Mouse (Mus musculus) lung, embryonic 15.5 days (tissue): ENCODE results near the gene Syt12. TPM values are rescaled to one million over a fixed set of nuclear protein-coding genes. Genes with fewer than 3 reads are reported as not detected.

ENCODE experiments used
- ATAC-seq: fragments of 200-750 bp; cut with Nextera tagmentation; 2 replicates; pipeline ENCODE4 v1.8.0; 2017; ENCODE audit warnings: moderate number of reproducible peaks, borderline replicate concordance; ENCODE audit not compliant: low FRiP score, low TSS enrichment; ENCODE audit errors: extremely low read depth
- H3K27ac ChIP-seq: fragments of 300-500 bp; sonication (generic); 2 replicates; pipeline ENCODE4 v1.5.1; 2015; ENCODE audit warnings: moderate library complexity, mild to moderate bottlenecking, inconsistent platforms
- H3K27me3 ChIP-seq: fragments of 300-500 bp; sonication (generic); 2 replicates; pipeline ENCODE4 v1.6.1; 2015; ENCODE audit warnings: inconsistent platforms
- H3K36me3 ChIP-seq: fragments of 300-500 bp; sonication (generic); 2 replicates; pipeline ENCODE4 v1.6.1; 2015; ENCODE audit warnings: inconsistent platforms
- H3K4me1 ChIP-seq: fragments of 300-500 bp; sonication (generic); 2 replicates; pipeline ENCODE4 v1.6.1; 2015; ENCODE audit warnings: inconsistent platforms
- H3K4me2 ChIP-seq: fragments of 300-500 bp; sonication (generic); 2 replicates; pipeline ENCODE4 v1.6.1; 2015; ENCODE audit warnings: inconsistent platforms, mild to moderate bottlenecking, moderate library complexity
- H3K4me3 ChIP-seq: fragments of 300-500 bp; sonication (generic); 2 replicates; pipeline ENCODE4 v1.5.1; 2015; ENCODE audit warnings: mild to moderate bottlenecking, inconsistent platforms
- H3K9ac ChIP-seq: fragments of 300-500 bp; sonication (generic); 2 replicates; pipeline ENCODE4 v1.6.1; 2015; ENCODE audit warnings: inconsistent platforms
- H3K9me3 ChIP-seq: fragments of 300-500 bp; sonication (generic); 2 replicates; pipeline ENCODE4 v1.6.1; 2016; ENCODE audit warnings: inconsistent platforms
- WGBS: fragments of 180-500 bp; shearing (Covaris S2); methylation state at CpG from one replicate; pipeline ENCODE4 v1.1.7; 2015; 5-methylcytosine and 5-hydroxymethylcytosine counted together
- polyA plus RNA-seq: library from polyadenylated mRNA; unstranded; fragments of >200 nt; fragmentation: Nextera tagmentation; extraction: Ambion mirVana; gene quantifications from 2 replicates; pipeline ENCODE4 v1.2.1, GENCODE M21; 2015

Syt12 gene
- polyA plus RNA-seq, 1 experiment from 2014 or later, result 1.2 TPM

GRCm38 (mm10) chr19:4420153-4420910, 56.9 kb downstream of the Syt12 start:
- Histone ChIP-seq H3K9me3 (no peaks in the 10 kb centered on the region), H3K27me3 (no peaks in the 10 kb centered on the region), H3K4me3 (no peak overlapping the region), H3K4me1 (no peaks in the 10 kb centered on the region), H3K9ac (no peak overlapping the region), H3K4me2 (no peak overlapping the region), H3K36me3 (peaks cover 11% of the 10 kb centered on the region), H3K27ac (no peak overlapping the region)
- 78% methylated on average over 8 of the region's 8 CpGs for WGBS
- no peak for ATAC-seq

- 83% methylated on average over 5 of the region's 5 CpGs for WGBS
- Histone ChIP-seq H3K27me3 (no peaks in the 10 kb centered on the region), H3K4me1 (no peaks in the 10 kb centered on the region), H3K9ac (no peak overlapping the region), H3K4me3 (no peak overlapping the region), H3K4me2 (no peak overlapping the region), H3K36me3 (peaks cover 6% of the 10 kb centered on the region; the same call in 1 of the 2 replicates), H3K9me3 (no peaks in the 10 kb centered on the region), H3K27ac (no peak overlapping the region)
- no peak for ATAC-seq
These were observed 57.5 kb downstream of the Syt12 start for GRCm38 (mm10) chr19:4419711-4420110.

GRCm38 (mm10) chr19:4417713-4418112, 59.5 kb downstream of the Syt12 start:
- Histone ChIP-seq H3K4me2 (no peak overlapping the region), H3K36me3 (peaks cover 3% of the 10 kb centered on the region; the same call in 1 of the 2 replicates), H3K27me3 (no peaks in the 10 kb centered on the region), H3K4me3 (no peak overlapping the region), H3K9me3 (no peaks in the 10 kb centered on the region), H3K27ac (no peak overlapping the region), H3K4me1 (no peaks in the 10 kb centered on the region), H3K9ac (no peak overlapping the region)
- ATAC-seq, result no peak

- H3K4me2 ChIP-seq, result no peak overlapping the region
These were observed 60.1 kb downstream of the Syt12 start for GRCm38 (mm10) chr19:4417183-4417582.

GRCm38 (mm10) chr19:4414631-4415030, 62.6 kb downstream of the Syt12 start:
- no peak overlapping the region for H3K27ac ChIP-seq
- H3K4me3 ChIP-seq, result no peak overlapping the region
- 77% methylated on average over 1 of the region's 1 CpGs for WGBS
- H3K9me3 ChIP-seq, result no peaks in the 10 kb centered on the region
- H3K36me3 ChIP-seq, result no peaks in the 10 kb centered on the region
- H3K4me2 ChIP-seq, result no peak overlapping the region
- H3K27me3 ChIP-seq, result no peaks in the 10 kb centered on the region
- no peak overlapping the region for H3K9ac ChIP-seq
- H3K4me1 ChIP-seq, result no peaks in the 10 kb centered on the region
- no peak for ATAC-seq

More at GRCm38 (mm10) chr19:4417183-4417582, 60.1 kb downstream of the Syt12 start:
- Histone ChIP-seq H3K9me3 (no peaks in the 10 kb centered on the region), H3K27ac (no peak overlapping the region), H3K36me3 (no peaks in the 10 kb centered on the region), H3K4me1 (no peaks in the 10 kb centered on the region), H3K9ac (no peak overlapping the region), H3K4me3 (no peak overlapping the region), H3K27me3 (no peaks in the 10 kb centered on the region)
- WGBS, result 0% methylated on average over 1 of the region's 1 CpGs
- ATAC-seq, result no peak; the same call in 1 of the 2 replicates

GRCm38 (mm10) chr19:4409062-4409461, 68.2 kb downstream of the Syt12 start:
- Histone ChIP-seq H3K9ac (no peak overlapping the region), H3K4me1 (no peaks in the 10 kb centered on the region), H3K27ac (no peak overlapping the region), H3K36me3 (no peaks in the 10 kb centered on the region), H3K4me2 (no peak overlapping the region), H3K4me3 (no peak overlapping the region), H3K27me3 (no peaks in the 10 kb centered on the region), H3K9me3 (no peaks in the 10 kb centered on the region)
- WGBS, result 60% methylated on average over 2 of the region's 2 CpGs
- ATAC-seq, result no peak

- 90% methylated on average over 2 of the region's 2 CpGs for WGBS
- Histone ChIP-seq H3K4me3 (no peak overlapping the region), H3K4me1 (no peaks in the 10 kb centered on the region), H3K4me2 (no peak overlapping the region), H3K9me3 (no peaks in the 10 kb centered on the region), H3K9ac (no peak overlapping the region), H3K36me3 (no peaks in the 10 kb centered on the region), H3K27me3 (no peaks in the 10 kb centered on the region), H3K27ac (no peak overlapping the region)
- ATAC-seq, result no peak
These were observed 72.4 kb downstream of the Syt12 start for GRCm38 (mm10) chr19:4404840-4405239.

- no peaks in the 10 kb centered on the region for H3K36me3 ChIP-seq
- H3K27ac ChIP-seq, result no peak overlapping the region
- H3K27me3 ChIP-seq, result no peaks in the 10 kb centered on the region
- H3K4me1 ChIP-seq, result peaks cover 17% of the 10 kb centered on the region
- no peak overlapping the region for H3K4me3 ChIP-seq
- H3K9me3 ChIP-seq, result no peaks in the 10 kb centered on the region
- no peak overlapping the region for H3K9ac ChIP-seq
- no peak for ATAC-seq
- H3K4me2 ChIP-seq, result no peak overlapping the region
- WGBS, result 74% methylated on average over 4 of the region's 4 CpGs
These were observed 78.3 kb downstream of the Syt12 start for GRCm38 (mm10) chr19:4398959-4399358.

- ATAC-seq, result no peak
- Histone ChIP-seq H3K27me3 (no peaks in the 10 kb centered on the region), H3K4me2 (peak overlapping the region; percentile 99), H3K4me3 (peak overlapping the region; percentile 99), H3K27ac (peak overlapping the region; percentile 88; the same call in 1 of the 2 replicates), H3K9me3 (no peaks in the 10 kb centered on the region), H3K4me1 (peaks cover 19% of the 10 kb centered on the region), H3K9ac (peak overlapping the region; percentile 72; the same call in 1 of the 2 replicates), H3K36me3 (no peaks in the 10 kb centered on the region)
- 32% methylated on average over 8 of the region's 8 CpGs for WGBS
These were observed 78.7 kb downstream of the Syt12 start for GRCm38 (mm10) chr19:4398630-4398948.

GRCm38 (mm10) chr19:4397798-4398629, 79.2 kb downstream of the Syt12 start, which contains the start of gene Kdm2a:
Kdm2a (minus strand) TSS chr19:4398285.
- H3K9me3 ChIP-seq, result no peaks in the 10 kb centered on the region
- peak within 1 kb of the TSS; percentile 72 for H3K9ac ChIP-seq
- H3K4me2 ChIP-seq, result peak within 1 kb of the TSS; percentile 99
- 1% methylated on average over 78 of the region's 82 CpGs for WGBS
- H3K27me3 ChIP-seq, result no peaks in the 10 kb centered on the region
- peak; percentile 33 for ATAC-seq
- H3K4me3 ChIP-seq, result peak within 1 kb of the TSS; percentile 99
- H3K4me1 ChIP-seq, result peaks cover 21% of the 10 kb centered on the region
- no peaks in the 10 kb centered on the region for H3K36me3 ChIP-seq
- H3K27ac ChIP-seq, result peak within 1 kb of the TSS; percentile 88

- Histone ChIP-seq H3K27ac (peak overlapping the region; percentile 96), H3K4me1 (peaks cover 24% of the 10 kb centered on the region), H3K27me3 (no peaks in the 10 kb centered on the region), H3K4me3 (peak overlapping the region; percentile 99), H3K9ac (peak overlapping the region; percentile 100), H3K4me2 (peak overlapping the region; percentile 99), H3K9me3 (no peaks in the 10 kb centered on the region), H3K36me3 (no peaks in the 10 kb centered on the region)
- ATAC-seq, result peak; percentile 94
- under 1% methylated on average over 62 of the region's 90 CpGs for WGBS
These were observed 80.0 kb downstream of the Syt12 start for GRCm38 (mm10) chr19:4396998-4397797.
